Mouse (Mus musculus) heart, adult 18-20 months (tissue): ENCODE measurements at regions not wholly inside any gene's neighbourhood (a gene's known extent, or its start where the extent isn't known, plus 50 kb on each side); places are given as distances from the start of the nearest gene placed in this dataset.
A peak's percentile ranks its signal among the peaks of the same experiment; 100 is the strongest.

Experiments
- DNase-seq, 2 experiments: peaks; one replicate each; pipeline ENCODE4 v3.0.0; 2021 to 2022; ENCODE audit warnings: mixed read lengths in 1 of 2

DNA sequence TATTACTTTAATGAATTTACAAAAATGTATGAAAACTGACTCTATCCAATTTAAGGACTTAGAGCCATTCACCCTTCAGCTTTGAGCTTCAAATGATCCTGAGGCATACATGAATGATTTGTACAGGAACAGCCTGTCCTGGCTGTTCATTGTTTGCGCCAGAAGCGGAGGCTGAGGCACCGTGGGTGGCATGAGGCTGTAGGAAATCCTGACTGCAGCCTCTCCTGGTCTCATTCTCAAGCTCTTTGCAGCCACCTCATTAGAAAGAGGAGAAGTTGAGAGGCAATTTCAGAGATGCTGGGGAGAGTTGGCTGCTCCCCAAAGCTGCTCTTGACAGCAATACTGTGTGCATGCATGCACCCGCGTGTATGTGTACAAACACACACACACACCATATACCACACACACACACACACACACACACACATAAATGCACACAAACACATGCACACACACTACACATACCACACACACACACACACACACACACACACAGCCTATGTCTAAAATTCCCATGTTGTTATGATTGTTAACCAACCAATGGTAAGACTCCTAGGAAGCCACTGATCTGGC, 434.9 kb upstream of the Btbd3 start:
- no peak for DNase-seq

DNA sequence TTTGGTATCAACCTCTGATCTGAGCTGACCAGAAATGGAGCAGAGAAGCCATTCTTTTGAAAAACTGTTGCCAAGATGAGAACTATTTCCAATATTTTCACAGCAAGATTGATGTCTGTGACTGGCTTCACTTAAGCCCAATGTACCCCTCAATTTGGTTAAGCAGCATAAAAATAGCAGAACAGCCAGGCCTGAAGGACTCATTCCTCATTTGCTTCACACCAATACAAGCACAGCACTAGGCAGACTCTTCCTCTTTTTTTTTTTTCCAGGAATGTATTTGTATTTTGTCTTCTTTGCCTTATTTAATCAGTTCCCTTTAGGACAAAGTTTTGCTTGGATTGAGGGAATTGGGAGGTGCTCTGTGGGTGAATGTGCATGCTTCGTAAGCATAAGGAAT, 441.4 kb upstream of the Btbd3 start:
- no peak for DNase-seq

DNA sequence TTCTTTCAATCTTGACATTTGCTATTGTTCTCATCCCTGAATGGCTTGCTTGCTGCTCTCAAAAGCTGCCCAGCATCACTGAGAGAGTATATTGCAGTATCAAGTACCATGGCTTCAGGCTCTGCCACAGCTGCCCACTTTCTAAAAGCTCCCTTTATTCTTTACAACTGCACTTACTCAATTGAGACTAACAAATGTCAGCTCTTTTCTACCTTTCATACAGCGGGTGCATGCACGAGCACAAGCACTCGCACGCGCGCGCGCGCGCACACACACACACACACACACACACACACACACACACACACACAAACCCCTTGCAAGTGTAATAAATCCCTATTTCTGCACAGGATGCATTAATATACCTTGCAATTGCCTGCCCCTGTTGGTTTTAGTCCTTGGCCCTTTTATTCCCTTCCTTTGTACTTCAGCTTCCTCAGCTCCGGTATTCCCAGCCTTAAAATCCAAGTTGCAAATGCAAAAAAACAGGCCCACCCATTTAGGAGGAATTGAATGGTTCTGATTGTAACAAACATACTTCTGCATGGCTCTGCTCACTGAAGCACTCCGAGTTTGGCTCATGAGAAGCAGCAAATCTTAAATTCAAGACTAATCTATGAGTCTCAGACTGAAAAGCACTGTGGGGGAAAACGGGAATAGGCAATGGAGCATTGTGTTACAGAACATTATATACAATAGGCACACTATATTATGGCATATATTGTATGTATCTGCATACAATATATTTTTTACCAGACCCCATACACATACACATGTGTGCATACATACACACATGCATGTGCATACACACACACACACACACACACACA, 447.7 kb upstream of the Btbd3 start:
- no peak for DNase-seq

DNA sequence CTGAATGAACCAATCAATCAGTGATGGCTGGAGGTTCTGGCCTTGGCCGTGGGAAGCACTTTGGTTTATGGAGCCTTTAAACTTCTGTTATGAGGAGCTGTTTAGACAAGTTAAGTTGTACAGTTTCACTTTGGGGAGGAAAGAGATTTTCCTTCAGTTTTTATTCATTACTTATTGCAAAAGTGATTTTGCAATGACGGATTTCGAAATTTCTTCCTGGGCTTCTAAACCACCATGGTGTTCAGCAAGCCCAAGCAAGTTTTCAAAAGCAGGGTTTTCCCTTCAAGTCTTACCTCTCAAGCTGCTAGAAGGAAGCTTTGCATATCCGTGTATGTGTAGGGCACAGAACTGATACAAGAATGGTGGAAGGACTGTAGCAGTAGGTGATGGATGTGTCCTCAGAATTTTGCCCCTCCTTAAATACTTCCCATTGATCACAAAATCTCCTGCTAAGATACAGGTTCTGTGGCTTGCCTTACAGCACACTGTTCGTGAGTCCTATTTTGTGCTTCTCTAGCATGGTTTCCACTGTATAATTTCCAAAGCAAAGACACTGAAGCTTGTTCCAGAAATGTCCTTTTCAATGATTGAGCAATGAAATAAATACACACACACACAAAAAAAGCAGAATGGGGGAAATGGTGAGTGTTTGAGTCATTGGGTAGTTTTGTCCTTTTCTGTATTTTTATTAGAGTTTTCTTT, 448.6 kb upstream of the Btbd3 start:
- DNase-seq = no peak

DNA sequence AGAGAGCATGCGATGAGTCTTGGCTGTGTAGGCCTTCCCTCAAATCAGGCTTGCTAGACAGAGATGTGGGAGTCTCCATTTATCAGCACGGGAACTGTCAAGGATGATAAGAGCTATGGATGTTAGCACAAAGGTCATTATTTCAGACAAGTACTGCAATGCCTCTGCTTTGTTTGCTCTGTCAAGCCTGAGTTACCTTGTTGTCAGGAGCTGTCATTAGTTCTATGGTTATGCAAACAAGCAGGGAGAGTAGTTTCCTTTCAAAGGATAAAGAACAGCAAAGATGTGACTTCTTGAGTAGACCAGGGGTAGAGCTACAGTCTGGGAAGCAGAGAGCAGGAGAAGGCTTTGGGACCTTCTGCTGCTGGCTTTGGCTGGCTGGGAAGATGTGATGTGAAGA, 461.5 kb upstream of the Btbd3 start:
- no peak for DNase-seq

DNA sequence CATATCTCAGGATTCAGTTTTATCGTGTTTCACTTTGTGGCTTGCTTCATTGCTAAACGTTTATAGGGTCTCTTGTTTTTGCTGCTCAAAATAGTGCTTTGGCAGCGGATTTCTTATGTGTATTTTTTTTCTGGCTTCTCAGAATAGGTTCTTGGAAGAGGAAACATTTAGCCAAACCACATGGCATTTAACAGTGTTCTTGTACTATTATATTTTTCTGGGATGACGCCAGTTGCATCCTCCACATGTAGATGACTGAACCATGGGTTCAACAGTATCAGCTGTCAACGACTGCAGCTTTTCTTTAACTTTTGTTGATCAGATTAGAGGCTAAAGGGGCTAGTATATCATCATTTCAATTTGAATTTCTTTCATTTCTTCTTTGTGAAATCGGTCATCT, 472.3 kb upstream of the Btbd3 start:
- DNase-seq = no peak

DNA sequence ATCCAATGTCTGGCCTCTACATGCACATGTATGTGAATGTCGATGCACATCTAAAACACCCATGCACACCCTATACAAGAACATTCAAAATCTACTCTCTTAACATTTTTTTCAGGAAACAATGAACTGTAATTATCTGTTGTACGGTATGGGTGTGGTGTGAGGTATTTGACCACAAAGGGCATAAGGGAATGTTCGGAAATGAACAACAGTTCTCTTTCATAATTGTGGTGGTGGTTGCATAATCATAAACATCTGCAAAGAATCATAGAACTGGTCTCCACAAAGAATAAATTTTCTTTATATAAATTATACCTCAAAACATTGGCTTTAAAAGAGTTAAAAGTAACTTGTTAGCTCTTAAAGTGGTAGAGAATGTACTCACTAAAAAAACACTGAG, 478.9 kb upstream of the Btbd3 start:
- DNase-seq = no peak

DNA sequence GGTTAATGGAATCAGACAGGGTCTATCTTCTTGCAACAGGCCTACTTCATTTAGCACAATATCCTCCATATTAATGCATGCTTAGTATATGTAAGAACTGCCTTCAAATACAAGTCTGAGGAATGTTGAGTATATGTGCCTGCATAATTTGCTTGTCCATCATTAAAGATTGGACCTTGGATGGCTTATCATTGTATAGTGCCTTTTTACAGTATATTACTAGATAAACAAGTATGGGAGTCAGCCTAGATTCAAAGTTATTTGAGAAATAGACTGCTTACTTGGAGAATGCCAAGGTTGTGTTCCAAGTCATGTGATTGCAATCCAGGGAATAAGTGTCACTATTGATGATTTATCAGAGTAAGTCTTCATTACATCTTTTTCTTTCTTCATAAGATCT, 491.6 kb upstream of the Btbd3 start:
- no peak for DNase-seq

DNA sequence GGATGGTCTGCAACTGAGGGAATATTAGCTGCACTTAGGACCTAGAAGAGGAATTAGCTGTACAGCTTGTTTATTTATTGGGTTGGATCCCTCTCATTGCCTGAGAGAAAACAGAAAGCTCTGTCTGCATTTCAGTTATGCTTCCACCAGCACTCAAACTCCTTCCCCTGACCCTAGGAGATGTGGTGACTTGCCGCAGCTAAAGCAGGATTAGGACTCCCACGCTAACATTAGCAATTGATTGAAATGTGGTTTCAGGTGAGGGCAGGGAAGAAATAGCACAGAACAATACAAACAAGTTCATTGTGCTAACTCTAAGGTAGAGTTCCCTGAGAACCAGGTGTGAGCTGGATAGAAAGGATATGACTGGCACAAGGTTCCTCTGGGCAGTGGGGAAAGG, 496.9 kb upstream of the Btbd3 start:
- no peak for DNase-seq

DNA sequence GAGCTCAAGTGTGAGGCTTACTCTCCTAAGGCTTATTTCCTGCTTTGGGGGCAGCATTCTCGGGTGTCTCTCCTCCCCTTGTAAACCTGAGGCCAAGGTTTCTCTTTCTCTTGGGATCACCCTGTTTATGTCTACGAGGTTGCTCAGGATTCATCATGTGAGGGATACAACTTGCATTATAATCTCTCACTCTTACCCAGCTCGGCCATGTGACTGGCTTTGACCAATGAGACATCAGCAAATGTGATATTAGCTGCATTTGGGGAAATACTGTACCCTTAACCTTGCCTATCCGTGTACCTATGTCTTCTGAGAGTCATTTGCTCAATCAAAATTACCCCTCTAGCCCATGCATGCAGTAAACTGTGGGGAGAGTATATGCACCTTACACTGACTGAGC, 498.0 kb upstream of the Btbd3 start:
- DNase-seq = no peak

DNA sequence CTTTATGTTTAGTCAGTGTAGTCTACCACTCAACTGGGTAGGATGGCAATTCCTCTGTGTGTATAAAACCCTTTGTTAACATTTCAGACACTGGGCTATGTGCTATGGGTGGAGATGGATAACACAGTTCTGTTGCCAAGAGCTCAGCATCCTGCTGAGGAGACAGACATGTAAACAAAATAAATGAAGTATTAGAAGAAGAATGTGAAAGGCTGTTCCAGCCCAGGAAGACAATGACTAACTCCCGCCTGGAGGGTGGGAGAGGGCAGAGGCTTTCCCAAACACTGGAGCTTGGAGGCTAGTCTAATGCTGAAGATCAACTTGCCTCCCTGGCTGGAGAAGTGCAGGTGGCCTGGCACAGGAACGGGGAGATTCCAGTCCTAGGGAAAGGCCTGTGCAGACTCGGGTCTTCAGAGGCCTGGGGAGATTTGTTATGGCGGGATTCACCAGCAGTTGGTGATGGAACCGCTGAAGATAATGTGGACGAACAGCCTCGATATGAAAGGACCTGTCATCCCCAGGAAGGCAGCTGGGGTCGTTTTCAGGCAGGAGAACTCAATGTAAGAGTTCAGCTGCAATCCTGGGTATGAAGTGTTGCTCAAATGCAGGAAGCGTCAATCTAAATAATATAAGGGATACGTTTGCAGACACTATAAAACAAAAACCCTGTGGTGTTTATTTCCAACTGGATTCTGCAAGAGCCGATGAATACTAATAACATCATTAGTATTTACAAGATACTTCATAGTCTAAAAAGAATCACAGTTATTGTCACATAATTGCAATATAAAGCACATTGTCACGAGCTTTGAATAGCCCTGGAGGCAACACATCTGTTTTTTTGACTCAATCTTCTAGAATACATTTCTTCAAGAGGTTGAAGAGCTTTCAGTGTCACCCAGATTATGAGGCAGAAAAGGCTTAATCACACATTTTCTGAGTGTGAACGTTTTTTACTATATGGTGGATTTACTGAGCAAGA, 498.8 kb upstream of the Btbd3 start:
- peak in 1 of 2 experiments; percentile 4 for DNase-seq

DNA sequence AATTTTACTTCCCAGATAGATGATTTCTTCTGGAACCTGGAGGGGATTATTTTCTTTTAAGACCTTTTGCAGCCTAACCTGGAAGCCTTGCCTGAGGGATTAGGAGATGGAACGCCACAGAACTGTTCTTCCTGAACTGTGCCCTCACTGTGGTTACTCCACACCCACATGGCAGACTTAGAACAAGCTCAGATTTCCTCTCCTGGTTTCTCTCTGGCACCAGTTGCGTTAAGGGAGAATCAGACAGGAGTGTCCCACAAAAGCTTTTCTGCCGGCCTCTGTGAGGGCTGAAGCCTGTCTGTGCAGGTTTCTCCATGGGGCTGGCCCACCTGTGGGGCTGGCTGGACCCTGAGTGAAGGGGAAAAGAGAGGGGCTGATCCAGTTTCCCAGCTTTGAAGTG, 500.1 kb upstream of the Btbd3 start:
- DNase-seq = no peak

DNA sequence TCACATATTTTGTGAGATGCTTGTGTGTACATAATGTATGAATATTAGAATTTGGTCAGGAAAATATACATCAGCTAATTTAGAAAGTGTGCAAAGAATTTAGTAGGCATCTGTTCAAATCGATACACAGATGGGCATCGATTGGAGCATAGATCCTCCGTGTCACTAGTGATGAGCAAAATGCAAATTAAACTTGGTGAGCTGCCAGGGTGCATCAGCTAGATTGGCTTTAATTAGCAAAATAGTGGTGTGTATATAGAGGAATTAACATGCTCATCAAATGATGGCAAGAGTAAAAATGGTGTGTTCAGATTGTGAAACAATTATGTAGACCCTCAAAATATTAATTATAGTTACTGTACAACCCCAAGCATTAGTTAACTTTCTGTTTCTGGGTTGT, 501.9 kb upstream of the Btbd3 start:
- no peak for DNase-seq

DNA sequence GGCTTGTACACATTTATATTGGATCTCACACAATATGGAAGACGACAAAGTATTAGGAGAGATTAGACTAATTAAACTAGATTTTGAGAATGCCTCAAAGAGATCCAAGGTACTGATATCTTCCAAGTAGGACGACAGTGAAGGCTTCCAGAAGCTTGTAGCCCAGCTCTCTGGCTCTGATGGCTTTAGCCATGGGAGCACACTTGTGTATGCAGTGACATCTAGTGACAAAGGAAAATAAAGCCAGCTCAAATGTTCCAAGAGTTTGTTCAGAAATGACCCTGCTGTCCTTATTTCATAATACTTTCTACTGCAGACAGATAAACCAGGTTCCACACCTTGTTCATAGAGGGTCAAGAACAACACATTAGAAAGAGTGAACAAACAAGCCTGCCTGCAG, 524.0 kb upstream of the Btbd3 start:
- DNase-seq = peak; percentile 48 to 55

DNA sequence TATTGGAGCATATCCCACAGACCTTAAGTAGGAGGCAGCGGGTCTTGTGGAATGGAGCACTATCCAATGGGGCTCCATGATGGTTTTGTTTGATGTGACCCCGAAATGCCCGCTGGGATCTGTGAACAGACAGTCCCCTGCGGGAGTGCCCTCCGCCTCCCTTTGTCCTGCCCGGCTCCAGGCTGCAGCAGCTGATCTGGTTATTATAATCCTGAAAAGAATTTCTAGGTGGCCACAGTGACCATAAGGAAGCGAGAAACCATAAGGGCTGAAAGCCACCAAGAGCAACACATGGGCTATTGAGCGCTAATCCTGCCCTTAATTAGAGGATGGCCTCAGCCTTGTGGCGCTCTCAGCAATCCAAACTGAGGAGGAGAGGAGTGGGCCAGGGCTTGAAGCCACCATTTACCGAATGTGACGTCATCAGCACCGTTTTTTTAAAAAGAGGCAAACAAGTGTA, 525.9 kb upstream of the Btbd3 start:
- DNase-seq = no peak

DNA sequence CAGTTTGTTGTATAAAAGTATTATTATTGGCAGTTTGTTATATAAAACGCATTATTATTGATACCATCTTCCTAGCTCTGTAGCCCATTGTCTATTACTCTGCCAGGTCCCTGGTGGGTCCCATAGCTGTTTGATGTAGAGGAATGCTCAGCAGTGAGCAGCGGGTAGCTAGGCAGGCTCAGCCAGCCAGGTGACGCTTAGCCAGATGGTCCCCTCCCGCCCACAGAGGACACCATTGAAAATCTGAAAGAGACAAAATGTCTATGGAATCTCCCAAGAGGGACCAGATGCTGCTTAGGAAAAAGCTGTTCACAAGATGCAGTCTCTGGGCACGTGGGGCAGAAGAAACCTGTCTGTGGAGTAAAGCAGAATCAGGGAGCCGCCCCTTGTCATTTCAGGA, 526.5 kb upstream of the Btbd3 start:
- DNase-seq = no peak

DNA sequence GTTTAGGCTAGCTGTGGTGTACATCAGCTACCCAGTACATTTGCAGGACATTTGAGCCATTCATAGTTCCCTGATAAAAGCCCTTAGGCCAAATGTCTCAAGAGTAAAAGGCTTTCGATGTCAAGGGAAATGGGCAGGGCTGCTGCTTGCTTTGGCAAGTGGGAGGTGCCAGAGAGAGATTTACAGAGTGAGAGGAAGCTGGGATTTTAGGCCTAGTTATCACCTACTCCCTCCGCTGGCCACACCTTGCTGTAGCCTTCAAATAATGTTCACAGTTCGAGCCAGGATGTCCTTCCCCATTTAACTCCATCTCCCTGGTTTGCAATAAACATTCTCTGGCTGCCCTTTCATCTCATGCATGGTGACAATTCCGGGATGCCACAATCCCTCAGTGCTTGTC, 527.2 kb upstream of the Btbd3 start:
- DNase-seq = peak in 1 of 2 experiments; percentile 18

DNA sequence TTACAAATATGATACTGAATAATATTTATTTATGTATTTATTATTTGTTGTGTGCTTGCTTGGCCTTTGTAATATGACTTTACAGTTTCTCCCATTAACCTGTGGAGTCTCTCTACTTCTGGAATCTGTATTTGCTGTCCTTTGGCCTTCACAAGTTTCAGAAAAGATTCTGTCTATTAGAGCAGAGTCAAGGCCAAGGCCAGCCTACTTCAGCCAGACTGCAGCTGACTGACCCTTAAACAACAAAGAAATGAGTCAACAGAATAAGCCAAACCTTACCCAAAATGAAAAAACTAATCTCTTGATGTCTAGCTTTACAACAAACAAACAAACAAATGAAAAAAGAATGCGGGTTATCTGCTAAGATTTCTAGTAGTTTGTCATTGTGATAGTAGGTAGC, 532.7 kb upstream of the Btbd3 start:
- DNase-seq = no peak

DNA sequence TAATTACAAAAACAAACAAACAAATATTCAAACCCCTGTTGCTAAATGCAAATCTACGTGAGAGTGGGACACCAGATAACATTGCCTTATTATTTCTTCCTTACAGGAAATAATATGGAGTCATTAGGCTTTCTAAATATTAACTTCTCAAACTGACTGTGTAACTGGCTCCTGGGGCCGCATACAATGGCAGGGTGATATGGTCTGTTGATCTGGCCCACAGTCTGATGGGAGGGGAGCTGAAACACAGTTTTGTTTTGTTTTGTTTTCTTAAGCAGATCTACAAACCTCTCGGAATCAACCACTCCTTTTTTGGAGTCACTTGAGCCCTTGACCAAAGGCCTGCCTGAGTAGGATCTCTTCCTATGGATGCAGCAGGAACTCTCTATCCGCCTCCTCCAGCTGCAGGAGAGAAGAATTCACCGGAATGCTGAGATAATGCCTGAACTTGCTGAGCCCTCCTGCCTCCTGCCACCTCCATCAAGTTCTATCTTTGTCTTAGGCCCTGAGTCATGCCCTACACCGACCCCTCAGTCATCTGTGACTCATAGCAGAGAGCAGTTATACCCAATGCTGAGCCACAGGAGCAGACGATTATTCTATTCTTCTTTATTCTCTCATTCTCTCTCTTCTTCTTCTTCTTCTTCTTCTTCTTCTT, 534.5 kb upstream of the Btbd3 start:
- no peak for DNase-seq

DNA sequence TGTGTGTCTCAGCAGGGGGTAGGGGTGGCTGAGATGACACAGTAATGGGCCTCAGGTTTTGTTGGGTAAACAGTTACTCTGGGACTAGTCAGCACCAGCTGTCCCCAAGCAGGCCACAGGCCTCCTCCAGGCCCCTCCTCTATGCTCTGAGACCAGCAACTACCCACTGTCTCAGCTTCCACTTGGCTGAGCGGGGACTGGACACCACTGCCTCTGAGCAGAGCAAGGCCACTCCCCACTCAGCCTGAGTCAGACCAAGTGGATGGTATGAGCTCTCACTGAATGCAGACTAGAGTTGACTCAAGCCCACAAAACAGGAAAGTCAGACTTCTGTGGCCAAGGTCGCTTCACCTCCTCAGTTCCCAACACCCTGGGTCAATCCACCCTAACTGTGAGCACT, 540.5 kb upstream of the Btbd3 start:
- no peak for DNase-seq

DNA sequence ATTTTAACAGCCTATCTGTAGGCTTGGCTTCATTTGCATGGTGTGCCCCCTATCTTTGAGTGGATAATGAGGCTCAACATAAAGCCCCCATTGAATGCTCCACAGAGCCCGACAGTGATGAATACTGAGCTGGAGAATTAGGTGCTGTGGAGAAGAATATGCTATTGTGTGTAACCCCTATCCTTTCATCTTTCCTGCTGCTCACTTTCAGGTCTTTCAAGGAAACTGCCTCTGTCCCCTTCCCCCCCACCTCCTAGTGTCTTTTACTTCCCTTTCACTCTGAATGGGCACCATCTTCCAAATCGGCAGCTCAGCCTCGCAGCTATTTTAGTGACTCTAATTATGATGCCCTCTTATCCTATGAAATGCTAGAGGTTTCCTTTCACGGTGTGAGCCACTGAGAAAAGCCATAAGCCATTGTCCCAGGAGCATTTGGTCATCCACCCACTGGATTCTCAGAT, 549.8 kb upstream of the Btbd3 start:
- DNase-seq = no peak
